Mouse (Mus musculus) thymus, adult 2 months (tissue): ENCODE measurements around the gene Ube2r2.

ENCODE experiments used
- CTCF ChIP-seq: fragments of 200-500 bp; IDR thresholded peaks from 2 replicates; pipeline ENCODE4 v1.5.1; 2012; ENCODE audit warnings: mild to moderate bottlenecking, control low read depth, low read length, moderate library complexity, borderline replicate concordance; ENCODE audit not compliant: control insufficient read depth, poor library complexity, insufficient read depth; ENCODE audit errors: extremely low read depth
- POLR2A ChIP-seq: fragments of 200-500 bp; IDR thresholded peaks from 2 replicates; pipeline ENCODE4 v1.6.1; 2012; ENCODE audit warnings: mild to moderate bottlenecking, low read length, control low read depth, moderate library complexity; ENCODE audit not compliant: control insufficient read depth, poor library complexity, insufficient read depth; ENCODE audit errors: extremely low read depth

DNA sequence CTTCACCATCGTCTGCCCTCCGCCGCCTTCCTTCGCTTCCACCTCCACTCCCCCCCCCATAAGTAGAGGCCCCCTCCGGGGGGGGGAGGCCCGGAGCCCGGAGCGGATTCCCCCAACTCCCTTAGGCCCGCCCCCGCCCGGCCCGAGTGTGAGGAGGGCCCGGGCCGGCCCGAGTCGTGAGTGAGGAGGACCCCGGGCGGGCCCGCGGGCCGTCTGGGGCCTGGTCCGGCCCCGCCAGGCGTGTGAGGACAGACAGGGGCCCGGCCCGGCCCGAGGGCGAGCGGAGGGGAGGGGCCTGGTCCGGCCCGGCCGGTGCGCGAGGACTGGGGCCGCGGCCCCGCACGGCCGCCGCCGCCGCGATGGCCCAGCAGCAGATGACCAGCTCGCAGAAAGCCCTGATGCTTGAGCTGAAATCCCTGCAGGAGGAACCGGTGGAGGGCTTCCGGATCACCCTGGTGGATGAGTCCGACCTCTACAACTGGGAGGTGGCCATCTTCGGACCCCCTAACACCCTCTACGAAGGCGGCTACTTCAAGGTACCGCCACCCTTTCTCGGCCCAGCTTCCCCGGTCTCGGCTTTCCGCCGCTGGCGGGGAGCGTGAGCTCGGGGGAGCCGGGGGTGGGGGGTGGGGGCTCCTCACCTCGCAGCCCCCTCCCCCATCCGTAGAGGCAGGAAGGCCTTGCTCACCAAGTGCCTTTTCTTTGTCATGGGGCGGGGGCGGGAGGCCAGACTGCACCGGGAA lies at the start of gene Ube2r2:
- TF ChIP-seq CTCF (no peak; the same call in 1 of the 2 replicates), POLR2A (peak; percentile 47; the same call in 1 of the 2 replicates)
